Mouse (Mus musculus) adrenal gland, postnatal 36 days (tissue): ENCODE measurements around the gene Nhsl2. TPM values are rescaled to one million over a fixed set of nuclear protein-coding genes. Genes with fewer than 3 reads are reported as not detected.

Experiments
- DNase-seq, 2 experiments: peaks; one replicate each; pipeline ENCODE4 v3.0.0; 2021; ENCODE audit warnings: mixed read lengths in 1 of 2
- total RNA-seq, 2 experiments: library from RNA; stranded (reverse); gene quantifications; 2 replicates each; pipeline ENCODE4 v1.2.3; 2021

Gene Nhsl2
- total RNA-seq, 2 experiments from 2014 or later = 3.6 to 7.1 TPM

GRCm38 (mm10) chrX:101980586-101980985 lies 131.4 kb downstream of the Nhsl2 start:
- DNase-seq = no peak

- no peak for DNase-seq
These were observed 132.3 kb downstream of the Nhsl2 start for GRCm38 (mm10) chrX:101981450-101981849.

GRCm38 (mm10) chrX:101983638-101984037 lies 134.5 kb downstream of the Nhsl2 start:
- DNase-seq = no peak

GRCm38 (mm10) chrX:101986657-101987367 lies 137.6 kb downstream of the Nhsl2 start:
- no peak for DNase-seq

- DNase-seq = no peak
These were observed 144.8 kb downstream of the Nhsl2 start for GRCm38 (mm10) chrX:101993841-101994571.

GRCm38 (mm10) chrX:101996726-101997125 lies 147.5 kb downstream of the Nhsl2 start:
- DNase-seq = no peak

GRCm38 (mm10) chrX:102003632-102004315 lies 154.6 kb downstream of the Nhsl2 start:
- DNase-seq = no peak

- no peak for DNase-seq
These were observed 155.2 kb downstream of the Nhsl2 start for GRCm38 (mm10) chrX:102004370-102004769.

GRCm38 (mm10) chrX:102005141-102005641 lies 156.0 kb downstream of the Nhsl2 start:
- DNase-seq = peak in 1 of 2 experiments; percentile 41

- no peak for DNase-seq
These were observed 158.8 kb downstream of the Nhsl2 start for GRCm38 (mm10) chrX:102007935-102008334.

GRCm38 (mm10) chrX:102017213-102017923 lies 168.2 kb downstream of the Nhsl2 start:
- DNase-seq = no peak

GRCm38 (mm10) chrX:102018890-102019289 lies 169.7 kb downstream of the Nhsl2 start:
- DNase-seq = no peak

- no peak for DNase-seq
These were observed 170.5 kb downstream of the Nhsl2 start for GRCm38 (mm10) chrX:102019471-102020240.

GRCm38 (mm10) chrX:102024976-102025375 lies 175.8 kb downstream of the Nhsl2 start:
- no peak for DNase-seq

GRCm38 (mm10) chrX:102031851-102032250 lies 182.7 kb downstream of the Nhsl2 start:
- DNase-seq = peak; percentile 50 to 62

GRCm38 (mm10) chrX:102032431-102032830 lies 183.2 kb downstream of the Nhsl2 start:
- DNase-seq = no peak

- no peak for DNase-seq
These were observed 184.4 kb downstream of the Nhsl2 start for GRCm38 (mm10) chrX:102033566-102033965.

GRCm38 (mm10) chrX:102035671-102036070 lies 186.5 kb downstream of the Nhsl2 start:
- no peak for DNase-seq

GRCm38 (mm10) chrX:102036866-102037361 lies 187.7 kb downstream of the Nhsl2 start:
- no peak for DNase-seq

- peak; percentile 53 to 70 for DNase-seq
These were observed 188.3 kb downstream of the Nhsl2 start for GRCm38 (mm10) chrX:102037506-102037905.

GRCm38 (mm10) chrX:102041562-102041961 lies 192.4 kb downstream of the Nhsl2 start:
- DNase-seq = no peak
